Mouse (Mus musculus): ENCODE data around the gene Syn2. TPM values are rescaled to one million over a fixed set of nuclear protein-coding genes. Genes with fewer than 3 reads are reported as not detected.

Syn2 gene
- total RNA-seq, 2 experiments from 2014 or later, result not detected

GRCm38 (mm10) chr6:115168921-115169320 lies 34.2 kb downstream of the Syn2 start:
- no peak for ATAC-seq (replicated peaks; ENCODE audit: low FRiP score, poor library complexity, severe bottlenecking)

- ATAC-seq (replicated peaks; ENCODE audit: low FRiP score, poor library complexity, severe bottlenecking), result no peak
Measured at GRCm38 (mm10) chr6:115169518-115169917, 34.8 kb downstream of the Syn2 start.

DNA sequence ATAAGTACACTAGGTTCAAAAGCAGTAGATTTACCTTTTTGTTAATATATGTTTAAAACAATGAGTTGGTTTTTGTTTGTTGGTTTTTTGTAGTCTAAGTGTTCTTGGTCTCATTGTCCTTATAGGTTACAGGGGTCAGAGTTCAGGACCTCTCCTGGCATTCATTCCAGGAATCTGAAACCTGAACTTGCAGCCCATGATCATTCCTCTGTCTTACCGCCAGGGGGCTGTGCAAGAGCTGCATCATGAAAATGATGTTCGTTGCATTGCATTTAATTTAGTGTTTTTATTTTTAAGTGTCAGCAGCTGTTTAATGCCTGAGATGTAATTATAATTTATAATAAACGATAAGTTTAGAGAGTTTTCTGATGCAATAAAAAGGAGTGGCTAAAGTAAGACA lies 40.1 kb downstream of the Syn2 start:
- ATAC-seq (replicated peaks; ENCODE audit: low FRiP score, poor library complexity, severe bottlenecking), result no peak

DNA sequence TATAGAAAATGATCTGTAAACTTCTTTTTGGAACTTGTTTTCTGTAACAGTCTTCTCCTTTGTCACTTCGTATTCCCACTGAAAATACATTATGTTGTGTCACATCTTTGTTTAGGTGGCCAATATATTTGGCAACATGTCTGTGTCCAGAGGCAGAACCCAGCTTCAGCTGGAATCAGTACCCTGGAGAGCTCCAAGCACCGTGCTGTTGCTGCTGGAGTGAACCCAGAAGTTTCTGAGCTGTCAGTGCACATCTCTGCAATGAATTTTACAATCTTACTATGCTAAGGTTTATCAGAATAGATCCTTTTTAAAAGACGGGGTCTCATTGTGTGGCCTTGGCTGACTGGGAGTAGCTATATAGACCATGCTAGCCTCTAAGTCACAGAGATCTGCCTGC lies 44.1 kb downstream of the Syn2 start:
- ATAC-seq (replicated peaks; ENCODE audit: low FRiP score, poor library complexity, severe bottlenecking), result no peak

DNA sequence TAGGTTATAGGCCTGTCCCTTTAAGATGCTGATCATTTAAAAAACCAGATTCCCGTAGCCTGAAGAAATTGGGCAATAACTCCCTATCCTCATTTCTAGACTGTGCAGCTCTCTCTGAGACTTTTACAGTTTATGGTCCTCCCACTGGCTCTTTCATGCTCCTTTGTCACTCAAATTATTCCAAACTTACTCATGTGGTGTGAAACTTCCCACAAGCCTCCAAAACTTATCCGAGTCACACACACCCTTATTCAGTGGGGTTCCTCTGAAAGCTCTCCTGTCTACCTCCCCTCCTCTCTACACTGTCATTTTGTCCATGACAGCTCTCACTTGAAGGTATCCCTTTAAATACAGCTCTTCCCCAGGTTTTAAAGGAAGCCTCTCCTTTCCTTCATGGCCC lies 46.4 kb downstream of the Syn2 start:
- no peak for ATAC-seq (replicated peaks; ENCODE audit: low FRiP score, poor library complexity, severe bottlenecking)

- ATAC-seq (replicated peaks; ENCODE audit: low FRiP score, poor library complexity, severe bottlenecking), result no peak
Measured at GRCm38 (mm10) chr6:115191111-115191510, 56.4 kb downstream of the Syn2 start.

DNA sequence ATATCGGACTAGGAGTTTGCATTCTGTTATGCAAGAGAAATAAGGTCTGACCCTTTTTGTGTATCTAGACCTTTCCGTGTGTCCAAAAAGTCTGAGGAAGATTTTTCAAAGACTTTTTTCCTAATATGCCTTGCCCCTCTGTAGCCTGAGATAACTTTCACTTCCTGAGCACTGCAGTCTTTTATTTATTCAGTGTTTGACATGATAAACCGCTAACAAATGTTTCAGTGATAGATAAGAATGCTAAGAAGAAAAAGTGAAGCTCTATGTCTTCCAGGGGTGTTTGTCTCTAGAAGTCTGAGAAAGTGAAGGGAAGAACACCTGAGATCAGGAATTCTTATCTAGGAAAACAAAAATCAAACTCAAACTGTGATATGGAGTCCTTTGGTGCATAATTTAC lies 66.1 kb downstream of the Syn2 start:
- ATAC-seq (replicated peaks; ENCODE audit: low FRiP score, poor library complexity, severe bottlenecking), result no peak

DNA sequence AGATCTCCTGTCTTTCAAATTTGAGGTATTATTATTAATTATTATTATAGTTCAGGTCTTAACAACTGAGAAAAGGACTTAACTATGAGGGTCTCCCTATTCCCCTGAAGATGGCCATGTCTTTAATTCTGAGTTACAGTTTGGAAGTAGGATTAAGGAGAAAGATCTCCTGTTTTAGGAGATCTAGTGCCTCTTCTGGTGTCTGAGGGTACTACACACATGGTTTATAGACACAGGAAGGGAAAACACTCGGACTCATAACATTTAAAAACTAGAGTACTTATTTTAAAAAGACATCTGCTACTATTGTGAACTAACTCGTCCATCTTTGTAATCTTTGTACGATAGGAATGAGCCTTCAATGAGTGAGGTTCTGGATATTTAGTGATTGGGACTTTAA lies 68.3 kb downstream of the Syn2 start:
- ATAC-seq (replicated peaks; ENCODE audit: low FRiP score, poor library complexity, severe bottlenecking), result no peak

DNA sequence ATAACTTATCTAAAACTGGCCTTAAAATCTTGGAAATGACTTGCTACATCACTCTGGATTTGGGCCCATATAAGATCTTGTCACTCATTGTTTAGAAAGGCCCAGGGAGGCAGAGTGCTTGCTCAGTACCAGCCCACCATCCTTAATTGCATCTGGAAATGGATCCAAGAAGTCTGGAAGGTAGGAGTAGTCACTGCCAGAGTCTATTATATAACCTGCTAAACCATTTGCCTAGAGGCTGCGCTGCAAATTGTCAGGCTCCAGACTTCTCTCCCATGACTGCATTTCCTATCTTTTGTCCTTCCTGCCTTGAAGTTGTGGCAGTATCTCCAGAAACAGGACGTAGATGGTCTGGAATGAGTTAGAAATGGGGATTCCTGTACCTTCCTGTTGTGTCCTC lies 75.5 kb downstream of the Syn2 start:
- no peak for ATAC-seq (replicated peaks; ENCODE audit: low FRiP score, poor library complexity, severe bottlenecking)

- ATAC-seq (replicated peaks; ENCODE audit: low FRiP score, poor library complexity, severe bottlenecking), result no peak
Measured at GRCm38 (mm10) chr6:115210820-115211219, 76.1 kb downstream of the Syn2 start.

DNA sequence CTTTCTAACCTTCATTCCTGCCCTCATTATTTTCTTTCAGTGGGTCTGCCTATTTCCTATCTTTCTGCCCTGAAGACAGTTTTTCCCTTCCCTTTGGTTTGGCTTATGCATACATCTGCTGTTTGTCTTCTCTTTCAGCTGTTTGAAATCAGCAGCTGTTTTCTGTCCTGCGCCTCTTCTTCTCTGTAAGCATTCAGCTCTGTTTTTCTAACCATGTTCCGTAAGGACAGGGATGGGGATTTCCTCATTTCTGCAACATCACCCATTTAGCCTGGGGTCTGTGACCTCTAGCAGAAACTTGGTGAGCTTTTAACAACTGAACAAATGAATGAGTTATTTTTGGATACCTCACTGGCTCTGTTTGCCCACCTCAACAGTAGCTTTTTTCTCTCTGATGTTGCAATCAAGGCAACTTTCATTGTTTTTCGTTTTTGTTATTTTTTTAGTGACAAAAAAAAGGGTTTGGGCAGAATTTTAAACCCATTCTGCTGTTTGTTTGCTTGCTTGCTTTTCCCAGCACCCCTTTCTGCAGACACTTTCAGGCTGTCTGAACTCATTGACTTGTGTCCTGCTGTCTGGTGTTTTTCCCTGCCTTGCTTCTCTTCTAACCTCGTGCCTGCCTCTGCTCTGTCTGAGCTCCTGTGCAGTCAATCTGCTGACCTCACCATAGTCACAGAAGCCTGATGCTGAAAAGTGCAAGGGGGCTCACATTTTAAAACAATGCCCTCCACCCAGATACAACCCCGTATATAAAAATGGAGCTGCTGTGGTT lies 77.6 kb downstream of the Syn2 start:
- ATAC-seq (replicated peaks; ENCODE audit: low FRiP score, poor library complexity, severe bottlenecking), result no peak

- ATAC-seq (replicated peaks; ENCODE audit: low FRiP score, poor library complexity, severe bottlenecking), result no peak
Measured at GRCm38 (mm10) chr6:115213129-115213528, 78.4 kb downstream of the Syn2 start.

GRCm38 (mm10) chr6:115221215-115221641 lies 86.5 kb downstream of the Syn2 start:
- no peak for ATAC-seq (replicated peaks; ENCODE audit: low FRiP score, poor library complexity, severe bottlenecking)

GRCm38 (mm10) chr6:115225519-115225918 lies 90.8 kb downstream of the Syn2 start:
- ATAC-seq (replicated peaks; ENCODE audit: low FRiP score, poor library complexity, severe bottlenecking), result no peak

GRCm38 (mm10) chr6:115227043-115227442 lies 92.3 kb downstream of the Syn2 start, which contains the start of gene Gm17482:
TSS of gene Gm17482 (plus strand) at chr6:115227343.
- no peak for ATAC-seq (replicated peaks; ENCODE audit: low FRiP score, poor library complexity, severe bottlenecking)

GRCm38 (mm10) chr6:115227529-115227928 lies 92.8 kb downstream of the Syn2 start:
- ATAC-seq (replicated peaks; ENCODE audit: low FRiP score, poor library complexity, severe bottlenecking), result no peak

DNA sequence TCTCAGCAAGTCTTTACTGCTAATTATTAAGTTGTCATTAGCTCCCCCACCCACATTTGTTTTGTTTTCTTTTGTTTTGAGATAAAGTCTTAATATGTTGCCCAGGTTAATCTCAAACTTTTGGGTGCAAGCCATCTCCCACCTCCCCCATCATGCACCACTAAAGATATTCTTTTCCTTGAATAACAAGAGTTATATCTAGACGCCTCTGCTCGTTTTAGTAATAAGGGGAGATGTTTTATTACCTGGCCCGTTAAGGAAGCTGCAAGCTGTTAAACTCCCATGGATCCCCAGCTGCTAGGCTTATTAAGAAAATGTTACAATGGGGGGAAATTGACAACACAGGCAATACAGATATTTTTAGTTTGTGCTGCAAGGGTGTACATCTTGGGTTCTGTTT lies 95.9 kb downstream of the Syn2 start:
- ATAC-seq (replicated peaks; ENCODE audit: low FRiP score, poor library complexity, severe bottlenecking), result no peak

DNA sequence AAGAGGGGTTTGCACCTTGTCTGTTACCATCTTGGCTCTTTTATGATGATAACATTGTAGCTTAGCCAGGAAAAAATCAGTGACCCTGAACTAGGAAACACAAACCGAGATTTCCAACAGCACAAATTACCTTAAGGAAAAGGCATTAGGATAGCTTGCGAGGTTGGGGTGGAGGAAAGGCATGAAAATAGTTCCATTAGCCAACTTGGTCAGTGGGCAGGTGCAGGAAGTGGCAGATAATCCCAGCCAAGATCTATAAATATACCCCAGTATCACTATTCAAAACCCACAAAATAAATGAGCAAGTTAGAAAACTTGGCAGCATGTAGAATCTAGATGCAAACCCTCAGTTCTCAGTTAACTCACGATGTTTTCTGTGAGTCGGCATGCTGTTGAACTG lies 97.1 kb downstream of the Syn2 start:
- no peak for ATAC-seq (replicated peaks; ENCODE audit: low FRiP score, poor library complexity, severe bottlenecking)

DNA sequence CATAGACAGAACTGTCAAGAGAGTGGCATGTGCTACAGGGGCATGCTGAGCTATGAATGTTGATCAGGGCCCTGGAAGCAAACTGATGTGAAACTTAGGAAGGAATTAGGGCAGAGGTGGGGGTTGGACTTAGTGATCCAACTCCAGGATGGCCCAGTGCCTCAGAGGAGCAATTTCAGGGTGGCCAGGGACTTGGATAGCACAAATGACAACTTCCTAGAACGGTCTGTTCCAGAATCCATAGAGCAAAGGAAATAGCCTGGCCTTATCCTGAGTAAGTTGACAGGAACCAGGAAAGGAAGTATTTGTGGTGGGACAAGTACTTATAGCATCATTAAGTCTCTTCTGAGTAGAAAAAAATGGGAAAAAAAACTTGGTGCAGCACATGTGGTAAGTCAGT lies 97.9 kb downstream of the Syn2 start:
- ATAC-seq (replicated peaks; ENCODE audit: low FRiP score, poor library complexity, severe bottlenecking), result no peak

DNA sequence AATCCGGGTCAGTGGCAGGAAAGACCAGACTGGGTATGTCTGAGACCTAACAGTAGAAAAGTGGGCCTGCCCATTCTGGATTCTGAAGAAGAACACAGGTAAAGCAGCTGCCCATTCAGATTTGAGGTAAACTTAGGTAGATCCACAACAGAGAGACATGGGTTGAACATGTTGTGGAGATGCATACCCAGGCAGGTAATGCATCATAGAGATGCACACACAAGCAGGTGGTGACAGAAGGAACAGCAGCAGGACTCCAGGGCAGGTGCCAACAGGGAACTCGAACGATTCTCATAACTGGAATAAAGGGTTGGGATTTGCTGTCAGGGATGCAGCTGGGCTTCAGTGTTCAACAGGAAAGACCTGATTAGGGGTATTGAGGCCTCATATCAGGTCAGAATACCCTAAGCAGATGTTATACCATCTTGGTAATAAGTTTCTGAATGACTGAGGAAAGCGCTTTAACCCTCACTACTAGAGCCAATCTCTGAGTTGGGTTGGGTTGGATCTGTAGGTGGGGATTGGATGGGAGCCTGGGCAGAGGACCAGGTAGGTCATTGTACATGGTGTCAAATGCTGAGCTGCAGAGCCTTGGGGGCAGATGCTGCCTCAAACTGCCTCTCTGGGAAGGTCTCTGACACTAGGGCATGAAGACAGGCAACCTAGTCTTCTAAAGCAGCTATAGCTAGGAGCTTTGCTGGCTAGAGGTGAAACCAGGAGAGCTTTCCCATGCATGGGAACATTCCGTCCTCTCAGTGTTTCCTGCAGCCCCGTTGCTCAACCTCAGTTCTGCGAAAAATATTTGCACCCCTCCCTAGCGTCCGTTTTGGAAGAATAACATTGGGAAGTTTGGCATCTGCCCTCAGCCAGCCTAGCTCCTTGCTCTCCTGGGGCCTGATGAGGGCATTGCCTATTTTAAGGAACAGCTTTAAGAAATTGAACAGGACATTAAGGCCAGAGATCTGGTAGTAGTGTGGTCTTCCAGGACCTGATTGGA lies 103.6 kb downstream of the Syn2 start:
- no peak for ATAC-seq (replicated peaks; ENCODE audit: low FRiP score, poor library complexity, severe bottlenecking)

GRCm38 (mm10) chr6:115239335-115239734 lies 104.6 kb downstream of the Syn2 start:
- ATAC-seq (replicated peaks; ENCODE audit: low FRiP score, poor library complexity, severe bottlenecking), result no peak
